Mouse (Mus musculus) testis, postnatal 10 days (tissue): ENCODE results near the gene Agl.
A peak's percentile ranks its signal among the peaks of the same experiment; 100 is the strongest.
"Not testable (repeated sequence)": the region's sequence is repeated elsewhere in the genome, so short reads cannot be mapped to it uniquely, and the experiment has no call there.

Experiments
- DNase-seq: peaks from one replicate; pipeline ENCODE4 v3.0.0; 2021; ENCODE audit warnings: low spot score

Agl gene

DNA sequence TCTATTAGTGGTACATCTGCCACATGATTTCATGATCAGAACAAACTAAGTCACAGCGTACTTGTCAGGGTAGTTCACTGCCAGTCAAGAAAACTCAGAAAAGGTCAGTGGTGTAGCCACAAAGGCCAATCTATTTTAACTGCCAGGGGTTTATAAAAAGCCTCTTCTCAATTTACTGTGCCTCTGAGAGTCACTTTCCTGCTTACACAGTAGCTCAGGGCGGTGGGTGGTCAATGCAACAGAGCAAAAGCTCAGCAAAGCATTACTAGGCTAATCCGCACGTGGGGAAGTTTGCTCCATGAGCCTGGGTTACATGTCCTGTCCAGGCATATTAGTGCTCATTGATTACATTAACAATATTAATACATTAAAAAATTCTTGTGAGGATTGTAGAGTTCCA is 8.0 kb upstream of the Agl start:
- DNase-seq, result no peak

DNA sequence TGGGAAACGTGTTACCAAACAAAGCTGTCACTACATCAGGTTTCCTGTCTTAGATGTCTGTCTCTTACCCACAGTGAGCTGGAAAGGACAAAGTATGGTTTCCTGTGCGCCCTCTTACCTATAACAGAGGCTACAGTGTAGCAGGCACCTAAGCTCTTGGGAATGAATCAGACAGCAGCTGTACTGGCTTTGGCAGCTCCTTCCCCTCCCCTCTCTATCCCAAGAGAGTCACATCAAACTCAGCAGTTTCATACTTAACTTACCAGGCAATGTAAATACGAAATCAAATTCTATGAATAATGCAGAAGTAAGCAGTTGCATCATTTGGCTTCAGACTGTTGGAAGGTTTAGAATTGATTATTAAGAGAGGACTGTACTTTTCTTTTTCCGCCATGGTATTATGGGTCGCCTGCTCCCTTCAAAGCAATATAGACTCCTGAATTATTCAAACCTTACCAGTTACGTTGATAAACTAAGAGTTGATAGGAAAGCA is 7.4 kb upstream of the Agl start:
- no peak for DNase-seq

DNA sequence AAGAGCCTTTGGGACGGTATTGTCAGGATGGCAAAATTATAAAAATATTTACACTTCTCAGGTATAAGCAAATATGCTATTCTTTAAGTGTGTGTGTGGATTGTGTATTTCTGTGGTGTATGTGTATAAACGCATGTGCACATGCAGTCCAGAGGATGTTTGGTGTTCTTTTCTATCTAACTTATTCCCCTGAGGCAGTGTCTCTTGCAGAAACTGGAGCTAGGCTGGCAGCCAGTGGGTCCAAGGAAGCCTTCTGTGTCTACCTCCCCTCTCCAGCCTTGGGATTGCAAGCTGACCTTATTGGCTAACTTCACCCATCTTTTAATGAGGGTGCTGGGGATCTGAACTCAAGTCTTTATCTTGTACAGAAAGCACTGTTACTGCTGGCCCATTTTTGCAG is 5.0 kb upstream of the Agl start:
- DNase-seq, result no peak

DNA sequence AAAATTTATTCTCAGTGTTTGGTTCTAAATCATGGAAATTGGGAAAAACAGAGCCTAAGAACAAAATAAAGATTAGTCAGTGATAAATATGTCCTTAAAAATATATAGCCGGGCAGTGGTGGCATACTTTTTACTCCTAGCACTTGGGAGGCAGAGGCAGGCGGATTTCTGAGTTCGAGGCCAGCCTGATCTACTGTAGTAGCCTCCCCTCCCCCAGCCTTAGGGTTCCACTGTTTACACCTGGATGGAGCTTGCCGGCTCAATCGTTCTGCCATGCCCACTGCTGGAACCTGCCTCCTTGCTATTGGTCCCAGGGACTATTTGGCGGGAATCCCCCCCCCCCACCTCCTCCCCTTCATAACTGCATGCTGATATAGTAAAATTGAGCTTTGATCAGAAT is 2.4 kb upstream of the Agl start:
- not testable (repeated sequence) for DNase-seq

DNA sequence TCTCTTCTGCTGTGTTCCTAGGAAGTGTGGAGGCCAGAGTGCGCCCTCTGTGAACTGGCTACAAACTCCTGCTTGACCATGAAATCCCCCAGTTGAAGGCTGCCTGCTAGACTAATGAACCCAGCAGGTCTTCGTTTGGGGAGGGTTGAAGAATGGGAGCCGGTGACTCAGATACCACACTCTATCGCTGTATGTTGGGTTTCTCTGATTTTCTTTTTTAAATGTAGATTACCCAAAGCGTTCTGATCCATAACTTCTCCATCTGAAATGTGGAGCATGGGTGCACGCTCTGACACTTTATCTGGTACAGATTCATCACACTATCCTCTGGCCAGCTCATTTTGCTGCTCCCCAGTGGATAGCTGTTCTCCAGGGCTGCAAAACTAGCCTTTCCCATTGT is 1.3 kb upstream of the Agl start:
- no peak for DNase-seq

DNA sequence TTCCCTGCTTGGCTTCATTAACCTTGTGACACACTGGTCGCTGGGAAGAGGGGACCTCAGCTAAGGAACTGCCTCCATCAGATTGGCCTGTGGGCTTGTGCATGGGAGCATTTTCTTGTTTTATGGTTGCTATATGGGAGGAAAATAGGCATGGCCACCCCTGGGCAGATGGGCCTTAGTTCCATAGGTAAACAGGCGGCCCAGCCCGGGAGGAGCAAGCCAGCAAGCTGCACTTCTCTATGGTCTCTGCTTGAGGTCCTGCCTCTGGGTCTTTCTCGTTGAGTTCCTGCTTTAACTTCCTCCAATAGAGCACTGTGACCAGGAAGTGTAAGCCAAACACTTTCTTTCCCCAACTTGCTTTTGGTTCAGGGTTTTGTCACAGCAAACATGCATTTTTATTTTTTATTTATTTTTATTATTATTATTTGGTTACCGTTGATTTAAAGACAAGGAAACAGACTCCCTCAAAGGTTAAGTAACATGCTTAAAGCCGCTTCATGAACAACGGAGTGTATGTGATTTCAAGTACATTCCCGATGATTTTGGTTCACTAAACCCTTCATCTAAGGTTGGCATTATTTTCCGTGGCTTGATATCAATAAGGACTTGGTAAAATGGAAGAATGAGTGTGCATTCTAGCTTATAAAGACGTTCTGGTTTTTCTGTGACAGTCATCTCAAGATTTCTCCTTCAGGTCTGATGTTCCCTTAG is 696 bp upstream of the Agl start:
- DNase-seq, result peak; percentile 46

DNA sequence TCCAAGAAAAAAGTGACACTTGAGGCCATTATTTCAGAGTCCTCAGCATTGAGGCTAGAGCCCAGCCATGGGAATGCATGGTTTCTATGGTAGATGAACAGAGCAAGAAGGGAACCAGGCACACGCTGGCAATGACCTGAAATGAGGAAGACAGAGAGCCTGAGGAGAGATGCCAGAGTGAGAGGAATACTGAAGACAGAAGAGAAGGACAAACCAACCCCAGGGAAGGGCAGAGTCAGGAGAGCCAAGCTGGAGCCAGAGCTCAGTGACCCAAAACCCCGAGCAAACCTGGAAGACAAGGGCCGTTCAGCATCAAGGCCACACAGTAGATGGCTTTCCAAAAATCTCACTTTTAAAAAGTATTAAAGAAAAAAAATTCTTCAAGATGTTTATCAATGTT is 2.1 kb downstream of the Agl start:
- DNase-seq, result no peak

DNA sequence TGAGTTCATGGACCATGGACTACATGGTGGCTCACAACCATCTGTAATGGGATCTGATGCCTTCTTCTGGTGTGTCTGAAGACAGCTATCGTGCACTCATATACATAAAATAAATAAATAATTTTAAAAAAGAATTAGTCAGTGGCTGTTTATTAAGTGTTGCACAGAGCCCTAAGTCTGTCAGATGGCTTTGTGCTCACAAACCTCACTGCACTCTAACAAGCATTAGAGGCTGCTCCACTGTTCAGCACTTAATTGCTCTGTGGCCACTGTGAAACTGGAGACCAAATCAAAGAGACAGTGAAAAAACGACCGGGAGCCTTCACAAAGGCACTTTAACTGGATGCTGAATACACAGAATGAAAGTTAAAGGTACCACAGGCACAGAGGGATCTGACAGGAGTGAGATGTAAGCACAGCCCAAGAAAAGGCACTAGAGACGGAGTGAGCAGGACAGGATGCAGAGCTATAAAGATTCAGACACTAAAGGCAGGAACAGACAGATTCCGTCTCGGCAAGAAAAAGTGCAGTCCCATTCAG is 3.1 kb downstream of the Agl start:
- no peak for DNase-seq

DNA sequence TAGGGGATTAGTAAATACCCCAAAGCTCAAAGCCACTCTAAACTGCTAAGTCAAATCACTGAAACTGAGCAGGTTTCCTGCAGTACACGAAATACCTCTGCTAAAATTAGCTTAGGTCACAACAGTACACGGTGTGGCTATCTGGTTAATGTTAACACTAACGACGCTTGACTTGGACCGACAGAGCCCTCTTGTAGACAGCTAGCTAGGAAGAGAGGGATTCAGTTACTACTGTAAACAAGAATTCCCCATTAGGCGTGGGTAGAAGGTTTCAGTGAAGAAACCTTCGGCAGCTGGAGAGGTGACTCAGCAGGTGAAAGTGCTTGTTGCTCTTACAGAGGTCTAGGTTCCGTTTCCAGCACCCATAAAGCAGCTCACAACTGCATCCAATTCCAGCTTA is 6.2 kb downstream of the Agl start:
- no peak for DNase-seq

DNA sequence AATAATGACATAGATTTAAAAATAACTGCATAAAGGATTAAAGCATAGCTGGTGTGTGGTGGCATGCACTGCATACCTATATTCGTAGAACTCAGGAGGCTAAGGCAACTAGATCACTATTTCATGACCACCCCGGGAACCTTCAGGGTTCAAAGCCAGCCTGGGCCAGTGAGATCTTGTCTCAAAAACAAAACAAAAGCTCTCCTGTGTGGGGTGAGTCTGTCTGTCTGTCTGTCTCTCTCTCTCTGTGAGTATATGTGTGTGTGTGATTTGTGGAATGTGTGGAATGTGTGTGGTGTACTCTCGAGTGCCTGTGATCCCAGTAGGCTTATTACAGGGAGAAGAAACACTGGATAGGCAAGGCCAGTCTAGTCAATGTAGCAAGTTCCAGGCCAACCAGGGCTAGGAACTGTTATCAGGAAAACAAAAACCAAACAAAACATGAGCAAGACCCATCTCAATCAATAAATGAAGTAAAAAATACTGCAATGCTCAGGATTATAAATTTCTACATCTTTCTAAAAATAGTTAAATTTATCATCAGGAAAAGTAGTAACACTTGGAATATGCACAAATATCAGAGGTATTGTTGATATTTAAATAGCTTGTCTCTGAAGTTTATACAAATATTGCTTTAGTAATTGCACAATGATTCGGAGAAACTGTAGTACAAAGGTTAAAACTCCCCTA is 9.0 kb downstream of the Agl start:
- DNase-seq, result no peak

DNA sequence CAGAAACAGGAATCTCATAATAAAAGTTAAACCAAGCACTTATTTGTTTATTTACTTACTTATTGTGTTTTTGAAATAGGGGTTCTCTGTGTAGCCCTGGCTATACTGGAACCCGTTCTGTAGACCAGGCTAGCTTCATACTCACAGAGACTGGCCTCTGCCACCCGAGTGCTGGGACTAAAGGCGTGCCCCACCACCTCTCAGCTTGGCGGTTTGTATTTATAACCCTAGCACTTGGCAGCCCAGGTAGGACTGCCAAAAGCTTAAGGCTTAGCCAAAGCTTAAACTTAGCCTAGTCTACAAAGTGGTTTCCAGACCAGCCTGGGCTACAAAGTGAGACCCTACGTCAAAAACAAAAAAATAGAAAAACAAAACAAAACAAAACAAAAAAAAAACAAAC is 19.1 kb downstream of the Agl start:
- no peak for DNase-seq

DNA sequence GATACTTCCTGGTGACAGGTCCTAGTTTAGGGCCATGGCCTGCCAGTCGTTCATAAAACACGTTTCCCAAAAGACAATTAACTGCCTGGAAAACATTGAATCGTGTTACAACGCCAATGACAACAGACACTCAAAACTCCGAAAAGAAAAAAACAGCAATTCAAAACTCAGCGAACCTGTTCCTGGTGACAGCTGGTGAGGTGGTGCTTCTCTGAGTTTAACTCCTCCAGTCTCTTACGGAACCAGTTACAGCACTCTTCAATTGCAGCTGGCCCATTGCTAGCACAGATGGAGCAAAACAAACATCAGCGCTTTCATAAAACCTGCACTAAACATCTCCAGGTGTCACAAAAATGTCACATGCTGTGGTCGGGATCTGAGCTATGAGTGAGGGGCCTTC is 21.4 kb downstream of the Agl start:
- DNase-seq, result no peak

DNA sequence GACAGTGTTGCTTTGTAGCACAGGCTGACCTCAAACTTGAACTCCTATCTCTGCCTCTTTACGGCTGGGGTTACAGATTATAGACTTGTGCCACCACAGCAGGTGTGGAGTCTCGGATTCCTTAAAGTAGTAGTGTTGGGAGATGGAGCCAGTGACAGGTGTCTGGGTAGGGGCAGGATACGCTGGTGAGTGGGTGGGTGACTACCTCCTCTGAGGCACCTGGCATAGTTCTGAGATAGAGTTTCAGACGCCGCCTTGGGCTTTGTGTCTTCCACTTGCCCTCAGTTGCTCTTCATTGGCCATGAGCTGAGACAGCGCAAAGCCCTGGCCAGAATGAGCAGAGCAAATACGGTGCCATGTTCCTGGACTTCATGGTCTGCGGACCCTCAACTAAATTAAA is 22.1 kb downstream of the Agl start:
- no peak for DNase-seq

DNA sequence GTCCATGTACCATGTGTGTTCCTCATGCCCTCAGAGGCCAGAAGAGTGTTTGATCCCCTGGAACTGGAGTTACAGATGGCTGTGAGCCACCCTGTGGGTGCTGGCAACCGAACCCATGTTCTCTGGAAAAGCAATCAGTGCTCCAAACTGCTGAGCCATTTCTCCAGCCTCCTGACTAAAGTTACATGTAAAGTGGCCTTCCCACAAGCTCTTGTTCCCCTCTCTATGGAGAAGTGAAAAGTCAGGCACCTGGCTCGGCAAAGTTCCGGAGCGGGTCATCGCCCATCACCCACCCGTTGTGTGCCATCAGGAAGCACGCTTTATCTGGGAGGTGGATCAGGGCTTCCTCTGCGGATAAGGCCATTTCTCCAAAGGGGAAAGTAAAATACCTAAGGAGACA is 23.2 kb downstream of the Agl start:
- DNase-seq, result no peak

DNA sequence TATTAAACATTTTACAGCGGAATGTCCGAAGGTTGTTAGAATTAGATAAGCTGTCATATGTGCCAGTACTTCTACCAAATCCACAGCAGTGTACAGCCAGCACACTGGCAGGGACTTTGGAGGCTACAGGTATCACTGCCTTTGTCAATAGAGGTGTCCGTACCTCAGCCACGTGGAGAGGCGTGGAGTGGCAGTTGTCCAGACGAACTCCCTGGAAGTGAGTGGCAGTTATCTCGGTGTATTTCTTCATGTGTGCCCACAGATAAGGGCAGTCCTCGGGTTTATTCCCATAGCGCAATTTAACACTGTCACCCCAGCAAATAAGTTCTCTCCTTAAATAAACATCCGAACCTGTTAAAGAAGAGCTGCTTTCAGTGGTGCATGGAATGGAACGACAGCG is 23.7 kb downstream of the Agl start:
- DNase-seq, result no peak

DNA sequence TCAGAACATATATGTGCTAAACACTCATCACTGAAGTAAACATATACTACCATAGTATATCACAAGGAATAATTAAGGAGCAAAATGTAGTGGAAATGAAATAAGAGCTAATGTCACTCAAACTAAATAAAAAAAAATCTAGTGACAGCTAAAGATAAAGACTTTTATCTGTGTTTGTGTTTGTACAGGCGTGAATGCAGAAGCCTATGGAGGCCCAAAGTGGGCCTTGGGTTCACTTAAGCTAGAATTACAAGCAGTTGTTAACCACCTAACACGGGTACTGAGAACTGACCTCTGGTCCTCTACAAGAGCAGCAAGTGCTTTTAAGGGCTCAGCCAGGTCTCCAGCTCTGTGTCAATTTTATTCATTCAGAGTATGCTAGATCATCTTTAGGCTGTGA is 31.0 kb downstream of the Agl start:
- no peak for DNase-seq

DNA sequence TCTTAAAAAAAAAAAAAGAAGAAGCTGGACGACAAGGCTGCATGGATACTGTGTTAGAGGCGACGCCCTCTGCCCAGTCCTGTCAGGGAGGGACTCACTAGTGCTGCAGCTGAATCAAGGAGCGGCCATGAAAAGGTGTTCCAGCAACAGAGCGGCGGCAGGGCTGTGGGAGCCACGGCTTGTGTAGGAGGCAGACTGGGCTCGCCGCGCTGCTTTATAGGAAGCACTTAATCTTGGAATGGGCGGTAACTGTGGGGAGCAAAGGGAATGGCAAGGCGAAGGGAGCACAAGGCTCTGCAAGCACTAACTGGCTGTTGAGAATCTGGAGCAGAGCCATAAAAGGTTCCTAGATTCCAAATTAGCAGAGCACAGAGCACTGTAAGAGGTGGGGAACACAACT is 34.1 kb downstream of the Agl start:
- no peak for DNase-seq

DNA sequence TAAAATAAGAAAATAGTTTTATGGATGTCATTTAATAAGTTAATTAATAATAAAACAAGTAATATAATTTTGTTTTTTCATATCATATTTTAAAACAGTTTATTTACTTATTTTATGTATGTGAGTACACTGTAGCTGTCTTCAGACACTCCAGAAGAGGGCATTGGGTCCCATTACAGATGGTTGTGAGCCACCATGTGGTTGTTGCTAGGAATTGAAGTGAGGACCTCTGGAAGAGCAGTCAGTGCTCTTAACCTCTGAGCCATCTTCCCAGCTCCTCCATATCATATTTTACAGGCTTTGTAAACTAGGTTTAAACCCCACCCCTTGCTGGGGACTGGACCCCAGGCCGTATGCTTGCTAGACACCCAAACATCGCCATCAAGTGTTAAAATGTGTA is 36.4 kb downstream of the Agl start:
- no peak for DNase-seq

DNA sequence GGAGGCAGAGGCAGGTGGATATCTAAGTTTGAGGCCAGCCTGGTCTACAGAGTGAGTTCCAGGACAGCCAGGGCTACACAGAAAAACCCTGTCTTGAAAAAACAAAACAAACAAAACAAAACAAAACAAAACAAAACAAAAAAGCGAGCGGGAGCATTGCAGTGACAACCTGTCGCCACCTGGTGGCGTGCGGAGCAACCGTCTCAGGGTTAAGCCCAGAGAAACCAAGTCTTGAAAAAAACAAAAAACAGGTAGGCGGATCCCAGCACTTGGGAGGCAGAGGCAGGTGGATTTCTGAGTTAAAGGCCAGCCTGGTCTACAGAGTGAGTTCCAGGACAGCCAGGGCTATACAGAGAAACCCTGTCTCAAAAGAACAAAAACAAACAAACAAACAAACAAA is 41.0 kb downstream of the Agl start:
- not testable (repeated sequence) for DNase-seq

DNA sequence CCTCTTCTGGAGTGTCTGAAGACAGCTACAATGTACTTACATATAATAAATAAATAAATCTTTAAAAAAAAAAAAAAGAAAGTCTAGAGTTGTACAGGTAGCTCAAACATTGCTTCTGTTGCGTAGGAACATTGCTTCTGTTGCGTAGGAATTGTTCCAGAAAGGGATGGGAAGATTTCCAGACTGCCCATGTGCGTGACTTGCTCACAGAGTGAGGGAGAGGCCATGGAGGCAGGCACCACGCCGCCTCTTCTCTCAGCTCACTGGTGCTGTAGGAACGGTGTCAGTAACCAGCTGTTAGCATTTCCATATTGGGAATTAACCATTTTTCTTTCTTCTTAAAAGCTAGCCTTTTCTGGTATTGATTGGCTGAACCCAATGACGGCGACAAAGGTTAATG is 55.1 kb downstream of the Agl start:
- no peak for DNase-seq

DNA sequence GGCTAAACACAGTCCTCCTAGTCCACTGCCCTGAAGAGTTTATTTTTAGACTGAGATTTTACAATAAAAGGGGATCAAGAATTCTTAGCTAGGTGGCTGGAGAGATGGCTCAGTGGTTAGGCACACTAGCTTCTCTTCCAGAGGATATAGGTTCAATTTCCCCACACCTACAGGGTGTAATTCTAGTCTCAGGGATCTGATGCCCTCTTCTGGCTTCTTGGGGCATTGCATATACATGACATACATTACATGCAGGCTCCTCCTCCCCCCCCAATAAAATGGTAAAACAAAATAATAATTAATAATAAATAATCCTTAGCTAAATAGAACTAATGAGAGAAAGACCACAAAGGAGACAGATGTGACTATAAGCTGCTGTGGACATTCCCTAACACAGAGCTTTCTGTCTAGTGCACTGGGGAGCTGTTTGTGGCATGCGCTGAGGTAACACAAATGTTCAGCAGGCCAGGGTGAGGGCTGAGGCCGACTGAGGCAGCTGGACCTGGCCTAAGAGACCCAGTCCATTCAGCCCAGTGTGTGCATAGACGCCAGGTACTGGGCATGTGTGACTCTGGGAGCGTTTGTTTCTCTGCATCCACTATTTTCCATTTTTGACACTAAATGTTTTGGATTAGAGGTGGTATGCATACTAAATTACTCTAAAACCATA is 56.6 kb downstream of the Agl start:
- peak; percentile 56 for DNase-seq

DNA sequence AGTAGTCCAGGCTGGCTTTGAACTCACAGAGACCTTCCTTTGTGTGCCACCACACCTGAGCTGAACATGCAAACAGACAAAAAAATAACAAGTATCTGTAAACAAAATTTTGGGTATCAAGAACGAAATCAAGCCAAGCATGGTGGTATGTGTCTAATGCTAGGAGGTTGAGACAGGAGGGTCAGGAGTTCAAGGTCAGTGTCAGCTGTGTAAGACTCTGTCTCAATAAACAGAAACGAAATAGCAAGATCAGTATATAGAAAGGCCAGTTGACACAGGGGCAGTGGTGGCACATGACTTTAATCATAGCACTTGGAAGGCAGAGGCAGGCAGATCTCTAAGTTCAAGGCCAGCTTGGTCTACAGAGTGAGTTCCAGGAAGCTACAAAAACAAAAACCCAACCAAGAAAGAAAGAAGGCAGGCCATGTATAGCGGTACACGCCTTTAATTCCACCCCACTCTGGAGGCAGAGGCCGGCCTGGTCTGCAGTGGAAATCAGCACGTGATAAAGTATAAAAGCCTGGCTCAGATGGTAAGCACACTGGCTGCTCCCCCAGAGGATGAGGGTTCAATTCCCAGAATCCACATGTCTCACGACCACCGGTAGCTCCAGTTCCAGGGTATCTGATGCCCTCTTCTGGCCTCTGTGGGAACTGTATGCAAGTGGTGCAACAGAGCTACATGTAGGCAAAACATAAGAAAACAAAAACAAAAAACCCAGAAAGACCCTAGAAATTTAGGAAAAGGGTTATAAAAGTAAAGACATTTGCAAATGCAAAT is 59.4 kb downstream of the Agl start:
- peak; percentile 64 for DNase-seq
